Mouse (Mus musculus) neural tube, embryonic 11.5 days (tissue): ENCODE data around the gene Serpinb12. TPM values are rescaled to one million over a fixed set of nuclear protein-coding genes. Genes with fewer than 3 reads are reported as not detected.

Experiments used
- ATAC-seq: fragments of 200-750 bp; cut with Nextera tagmentation; 2 replicates; pipeline ENCODE4 v1.8.0; 2017; ENCODE audit warnings: moderate number of reproducible peaks, mild to moderate bottlenecking, moderate TSS enrichment, moderate library complexity; ENCODE audit not compliant: insufficient read depth, low FRiP score, low TSS enrichment
- DNase-seq: peaks from one replicate; pipeline ENCODE4 v3.0.0-alpha.2; 2015; ENCODE audit warnings: low spot score
- H3K27ac ChIP-seq: fragments of 300-500 bp; sonication (generic); 2 replicates; pipeline ENCODE4 v1.5.1; 2014; ENCODE audit warnings: low read depth, mild to moderate bottlenecking, low read length
- H3K27me3 ChIP-seq: fragments of 300-500 bp; sonication (generic); 2 replicates; pipeline ENCODE4 v1.6.1; 2014; ENCODE audit warnings: mild to moderate bottlenecking, low read length, mixed read lengths; ENCODE audit not compliant: control insufficient read depth, insufficient read depth
- H3K36me3 ChIP-seq: fragments of 300-500 bp; sonication (generic); 2 replicates; pipeline ENCODE4 v1.6.1; 2014; ENCODE audit warnings: mild to moderate bottlenecking, low read length, moderate library complexity, mixed read lengths; ENCODE audit not compliant: control insufficient read depth, insufficient read depth
- H3K4me1 ChIP-seq: fragments of 300-500 bp; sonication (generic); 2 replicates; pipeline ENCODE4 v1.6.1; 2014; ENCODE audit warnings: low read length, mixed read lengths; ENCODE audit not compliant: control insufficient read depth, insufficient read depth
- H3K4me2 ChIP-seq: fragments of 300-500 bp; sonication (generic); 2 replicates; pipeline ENCODE4 v1.6.1; 2014; ENCODE audit warnings: low read depth, mild to moderate bottlenecking, moderate library complexity
- H3K4me3 ChIP-seq: fragments of 300-500 bp; sonication (generic); 2 replicates; pipeline ENCODE4 v1.5.1; 2014; ENCODE audit warnings: low read depth, low read length
- H3K9ac ChIP-seq: fragments of 300-500 bp; sonication (generic); 2 replicates; pipeline ENCODE4 v1.6.1; 2014; ENCODE audit warnings: mild to moderate bottlenecking, low read length
- H3K9me3 ChIP-seq: fragments of 300-500 bp; sonication (generic); 2 replicates; pipeline ENCODE4 v1.6.1; 2016; ENCODE audit warnings: low read length; ENCODE audit not compliant: control insufficient read depth
- WGBS: fragments of 180-500 bp; shearing (Covaris S2); extraction: QIAGEN DNeasy Blood & Tissue Kit; methylation state at CpG from one replicate; pipeline ENCODE4 v1.1.7; 2014; 5-methylcytosine and 5-hydroxymethylcytosine counted together
- polyA plus RNA-seq: library from polyadenylated mRNA; unstranded; fragments of >200 nt; fragmentation: Nextera tagmentation; extraction: Ambion mirVana; gene quantifications from 2 replicates; pipeline ENCODE4 v1.2.1, GENCODE M21; 2014

Serpinb12 gene
- polyA plus RNA-seq, 1 experiment from 2014 or later = not detected

GRCm38 (mm10) chr1:106983092-106983491 is 48.8 kb downstream of the Serpinb12 start:
- Histone ChIP-seq H3K4me2 (no peak overlapping the region), H3K4me1 (no peaks in the 10 kb centered on the region), H3K27ac (no peak overlapping the region), H3K27me3 (no peaks in the 10 kb centered on the region), H3K4me3 (no peak overlapping the region), H3K9ac (no peak overlapping the region), H3K36me3 (no peaks in the 10 kb centered on the region), H3K9me3 (no peaks in the 10 kb centered on the region)
- WGBS = 89% methylated on average over 1 of the region's 1 CpGs
- DNase-seq (no peak), ATAC-seq (no peak)

DNA sequence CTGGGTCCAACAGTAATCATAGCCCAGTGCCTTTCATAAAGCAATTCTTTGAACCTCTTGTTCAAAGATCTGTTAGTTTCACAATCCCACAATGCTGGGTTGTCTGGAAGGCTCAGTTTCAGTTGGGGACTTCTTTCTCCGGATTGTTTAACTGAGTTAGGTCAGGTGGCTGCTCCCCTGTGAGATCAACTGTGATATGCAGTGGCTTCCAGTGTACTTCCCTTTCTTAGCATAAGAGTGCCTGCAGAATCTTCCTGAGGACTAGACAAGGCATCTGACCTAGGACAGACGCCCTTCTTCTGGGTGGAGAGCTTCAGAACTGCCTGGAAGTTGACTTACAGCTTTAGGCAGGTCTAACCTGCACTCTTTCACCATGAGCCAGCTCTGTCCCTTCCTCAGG is 49.6 kb downstream of the Serpinb12 start:
- Histone ChIP-seq H3K4me1 (no peaks in the 10 kb centered on the region), H3K4me2 (no peak overlapping the region), H3K27me3 (no peaks in the 10 kb centered on the region), H3K9me3 (no peaks in the 10 kb centered on the region), H3K4me3 (no peak overlapping the region), H3K36me3 (no peaks in the 10 kb centered on the region), H3K9ac (no peak overlapping the region), H3K27ac (no peak overlapping the region)
- WGBS = 80% methylated on average over 2 of the region's 2 CpGs
- ATAC-seq (no peak), DNase-seq (no peak)

GRCm38 (mm10) chr1:107000424-107000823 is 66.2 kb downstream of the Serpinb12 start:
- Histone ChIP-seq H3K4me1 (no peaks in the 10 kb centered on the region), H3K4me2 (no peak overlapping the region), H3K36me3 (no peaks in the 10 kb centered on the region), H3K27ac (no peak overlapping the region), H3K9ac (no peak overlapping the region), H3K27me3 (no peaks in the 10 kb centered on the region), H3K4me3 (no peak overlapping the region), H3K9me3 (no peaks in the 10 kb centered on the region)
- DNase-seq (no peak), ATAC-seq (no peak)
- 85% methylated on average over 13 of the region's 13 CpGs for WGBS

DNA sequence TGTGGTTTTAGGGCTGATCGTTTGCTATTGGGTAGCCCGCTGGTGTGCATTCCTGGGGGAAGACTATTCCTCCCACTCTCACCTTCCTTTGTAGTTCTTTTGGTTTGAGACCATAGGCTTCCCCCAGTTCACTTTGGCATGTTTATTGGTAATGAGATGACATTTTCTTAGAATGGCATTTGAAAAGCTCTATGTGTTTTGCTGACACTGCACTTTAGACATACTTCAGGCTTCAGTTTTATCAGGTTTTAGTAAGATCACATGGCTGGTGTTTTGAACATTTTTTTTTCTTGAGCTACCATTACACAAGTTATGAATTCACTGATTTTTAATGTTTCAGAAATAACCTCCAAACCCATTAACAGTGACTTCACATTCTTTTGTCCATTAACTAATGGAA is 67.5 kb downstream of the Serpinb12 start:
- Histone ChIP-seq H3K27me3 (no peaks in the 10 kb centered on the region), H3K4me3 (no peak overlapping the region), H3K9me3 (no peaks in the 10 kb centered on the region), H3K27ac (no peak overlapping the region), H3K9ac (no peak overlapping the region), H3K36me3 (no peaks in the 10 kb centered on the region), H3K4me1 (no peaks in the 10 kb centered on the region), H3K4me2 (no peak overlapping the region)
- DNase-seq (no peak), ATAC-seq (no peak)
- 91% methylated on average over 2 of the region's 2 CpGs for WGBS

- H3K36me3 ChIP-seq = no peaks in the 10 kb centered on the region
- H3K9ac ChIP-seq = no peak overlapping the region
- H3K4me3 ChIP-seq = no peak overlapping the region
- DNase-seq (no peak), ATAC-seq (no peak)
- no peaks in the 10 kb centered on the region for H3K4me1 ChIP-seq
- no peaks in the 10 kb centered on the region for H3K27me3 ChIP-seq
- H3K4me2 ChIP-seq = no peak overlapping the region
- no peaks in the 10 kb centered on the region for H3K9me3 ChIP-seq
- WGBS = 69% methylated on average over 3 of the region's 3 CpGs
- no peak overlapping the region for H3K27ac ChIP-seq
These were observed 72.1 kb downstream of the Serpinb12 start for GRCm38 (mm10) chr1:107006316-107006715.

Other genes with a start within 250 kb of the Serpinb12 start
- 5.5 TPM in 2 replicates for gene Bcl2, start 220.2 kb upstream of the Serpinb12 start, polyA plus RNA-seq
- gene Kdsr, start 174.7 kb upstream of the Serpinb12 start, polyA plus RNA-seq = 8.0 and 8.8 TPM in 2 replicates
- 84.9 and 89.9 TPM in 2 replicates for gene Vps4b, start 137.7 kb upstream of the Serpinb12 start, polyA plus RNA-seq
- gene Serpinb5, start 73.3 kb upstream of the Serpinb12 start, polyA plus RNA-seq = not detected in 2 replicates
- gene Serpinb13, start 46.5 kb downstream of the Serpinb12 start, polyA plus RNA-seq = not detected in 2 replicates
- not detected in 2 replicates for gene Serpinb3a, start 117.9 kb downstream of the Serpinb12 start, polyA plus RNA-seq
- not detected in 2 replicates for gene Serpinb3d, start 149.1 kb downstream of the Serpinb12 start, polyA plus RNA-seq